Mouse (Mus musculus): ENCODE measurements around the gene Per3. TPM values are rescaled to one million over a fixed set of nuclear protein-coding genes. Genes with fewer than 3 reads are reported as not detected.
"Not testable (repeated sequence)": the region's sequence is repeated elsewhere in the genome, so short reads cannot be mapped to it uniquely, and the experiment has no call there.

Per3 gene
- polyA plus RNA-seq, 1 experiment = 7.6 TPM

GRCm38 (mm10) chr4:151037800-151038199 lies 6.7 kb downstream of the Per3 start:
- H3K27ac ChIP-seq (ENCODE audit: insufficient read depth, low read length) = no peak overlapping the region
- H3K4me1 ChIP-seq (ENCODE audit: control insufficient read depth, insufficient read depth, low read length) = no peaks in the 10 kb centered on the region
- no peak for TF ChIP-seq CTCF (IDR thresholded peaks at IDR 0.05; ENCODE audit: borderline replicate concordance, insufficient read depth, low read length)
- H3K4me3 ChIP-seq (ENCODE audit: insufficient read depth, low read length) = no peak overlapping the region

- TF ChIP-seq POLR2A (IDR thresholded peaks at IDR 0.05; ENCODE audit: low read depth, low read length) = no peak
- Histone ChIP-seq H3K4me1 (ENCODE audit: control insufficient read depth, insufficient read depth, low read length) (no peaks in the 10 kb centered on the region), H3K27ac (ENCODE audit: insufficient read depth, low read length) (no peak overlapping the region), H3K4me3 (ENCODE audit: insufficient read depth, low read length) (no peak overlapping the region)
Observed at GRCm38 (mm10) chr4:151036521-151036920, 7.9 kb downstream of the Per3 start.

DNA sequence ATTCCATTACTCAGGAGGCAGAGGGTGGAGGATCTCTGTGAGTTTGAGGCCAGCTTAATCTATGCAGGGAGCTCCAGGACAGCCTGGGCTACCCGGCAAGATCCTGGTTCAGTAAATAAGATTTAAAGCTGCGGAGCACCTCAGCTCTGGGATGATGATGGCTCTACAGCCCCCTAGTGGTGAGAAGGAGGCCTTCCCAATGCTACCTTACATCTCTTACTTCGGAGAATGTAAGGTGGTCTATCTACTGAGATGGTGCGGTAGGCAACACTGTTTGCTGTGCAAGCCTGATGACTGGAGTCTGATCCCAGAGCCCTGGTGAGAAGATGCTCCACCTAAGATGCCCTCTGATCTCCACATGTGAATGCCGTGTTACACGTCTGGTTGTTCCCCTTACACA lies 17.5 kb downstream of the Per3 start:
- H3K27ac ChIP-seq (ENCODE audit: insufficient read depth, low read length) = no peak overlapping the region
- no peak overlapping the region for H3K4me3 ChIP-seq (ENCODE audit: insufficient read depth, low read length)
- TF ChIP-seq CTCF (IDR thresholded peaks at IDR 0.05; ENCODE audit: borderline replicate concordance, insufficient read depth, low read length) (peak; percentile 55; the same call in 1 of the 2 replicates), POLR2A (IDR thresholded peaks at IDR 0.05; ENCODE audit: low read depth, low read length) (no peak)
- H3K4me1 ChIP-seq (ENCODE audit: control insufficient read depth, insufficient read depth, low read length) = no peaks in the 10 kb centered on the region

DNA sequence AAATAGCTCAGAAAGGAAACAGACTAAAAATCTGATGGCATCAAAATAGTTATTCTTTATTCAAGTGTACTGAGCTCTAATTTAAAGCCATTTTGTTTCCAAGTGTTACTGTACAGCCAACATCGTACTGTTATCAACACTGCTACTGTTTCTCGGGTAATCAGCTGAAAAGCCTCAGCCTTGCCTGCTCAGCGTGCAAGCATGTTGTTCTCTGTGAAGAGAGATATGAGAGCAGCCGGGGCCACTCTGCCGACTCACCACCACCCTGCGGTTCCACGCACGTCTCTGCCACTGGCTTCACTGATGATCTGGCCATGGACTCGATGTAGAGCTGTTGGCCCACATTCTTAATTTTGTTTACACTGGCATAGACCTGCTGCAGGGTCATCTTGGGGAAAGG lies 20.3 kb downstream of the Per3 start:
- no peak for TF ChIP-seq CTCF (IDR thresholded peaks at IDR 0.05; ENCODE audit: borderline replicate concordance, insufficient read depth, low read length)
- H3K4me3 ChIP-seq (ENCODE audit: insufficient read depth, low read length) = no peak overlapping the region
- H3K27ac ChIP-seq (ENCODE audit: insufficient read depth, low read length) = no peak overlapping the region
- H3K4me1 ChIP-seq (ENCODE audit: control insufficient read depth, insufficient read depth, low read length) = no peaks in the 10 kb centered on the region

GRCm38 (mm10) chr4:151017356-151017755 lies 27.1 kb downstream of the Per3 start:
- not testable (repeated sequence) for H3K27ac ChIP-seq (ENCODE audit: insufficient read depth, low read length); H3K4me1 ChIP-seq (ENCODE audit: control insufficient read depth, insufficient read depth, low read length); H3K4me3 ChIP-seq (ENCODE audit: insufficient read depth, low read length)

- no peak for TF ChIP-seq CTCF (IDR thresholded peaks at IDR 0.05; ENCODE audit: borderline replicate concordance, insufficient read depth, low read length)
- TF ChIP-seq POLR2A (IDR thresholded peaks at IDR 0.05; ENCODE audit: low read depth, low read length) = no peak
- H3K27ac ChIP-seq (ENCODE audit: insufficient read depth, low read length) = no peak overlapping the region
- no peak overlapping the region for H3K4me3 ChIP-seq (ENCODE audit: insufficient read depth, low read length)
- H3K4me1 ChIP-seq (ENCODE audit: control insufficient read depth, insufficient read depth, low read length) = peaks cover 3% of the 10 kb centered on the region; the same call in 1 of the 2 replicates
Observed at GRCm38 (mm10) chr4:151015946-151016345, 28.5 kb downstream of the Per3 start.

DNA sequence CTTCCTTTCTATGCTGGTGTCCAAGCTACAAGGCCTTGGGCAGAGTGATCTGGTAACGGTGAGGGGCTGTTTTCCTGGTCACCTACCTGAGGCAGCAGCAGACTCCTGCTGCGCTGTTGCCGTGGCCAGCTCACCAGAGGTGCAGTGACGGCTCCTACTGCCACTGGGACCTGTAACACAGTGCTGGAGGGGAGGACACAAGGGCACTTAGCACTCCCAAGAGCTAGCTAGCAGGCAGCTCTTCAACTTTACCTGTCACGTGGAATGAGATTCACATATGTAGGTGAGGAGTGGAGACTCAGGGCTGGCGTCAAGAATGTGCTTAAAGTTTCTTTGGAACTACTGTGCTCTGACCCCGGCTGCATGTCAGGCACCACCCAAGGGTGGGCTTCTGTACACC lies 34.1 kb downstream of the Per3 start:
- H3K4me3 ChIP-seq (ENCODE audit: insufficient read depth, low read length) = no peak overlapping the region
- peaks cover 3% of the 10 kb centered on the region; the same call in 1 of the 2 replicates for H3K4me1 ChIP-seq (ENCODE audit: control insufficient read depth, insufficient read depth, low read length)
- no peak for TF ChIP-seq CTCF (IDR thresholded peaks at IDR 0.05; ENCODE audit: borderline replicate concordance, insufficient read depth, low read length)
- TF ChIP-seq POLR2A (IDR thresholded peaks at IDR 0.05; ENCODE audit: low read depth, low read length) = no peak
- no peak overlapping the region for H3K27ac ChIP-seq (ENCODE audit: insufficient read depth, low read length)

DNA sequence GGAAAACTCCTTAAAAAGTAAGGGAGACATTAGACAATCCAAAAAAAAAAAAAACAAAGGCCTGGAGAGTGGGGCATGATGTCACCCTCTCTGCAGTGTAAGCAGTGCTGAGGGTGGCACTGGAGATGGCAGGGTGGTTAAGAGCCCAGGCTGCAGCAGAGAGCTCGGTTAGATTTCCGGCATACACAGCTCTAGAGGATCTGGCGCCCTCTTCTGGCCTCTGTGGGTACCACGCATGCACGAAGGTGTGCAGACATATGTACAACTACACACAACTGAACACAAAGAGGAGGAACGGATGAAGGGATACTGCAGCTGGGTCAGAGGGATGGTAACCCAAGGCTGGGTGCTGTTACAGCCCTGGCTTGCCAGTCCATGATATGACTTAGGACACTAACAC lies 37.5 kb downstream of the Per3 start:
- Histone ChIP-seq H3K4me1 (ENCODE audit: control insufficient read depth, insufficient read depth, low read length) (peaks cover 3% of the 10 kb centered on the region; the same call in 1 of the 2 replicates), H3K27ac (ENCODE audit: insufficient read depth, low read length) (no peak overlapping the region), H3K4me3 (ENCODE audit: insufficient read depth, low read length) (no peak overlapping the region)
- TF ChIP-seq POLR2A (IDR thresholded peaks at IDR 0.05; ENCODE audit: low read depth, low read length) = no peak
- TF ChIP-seq CTCF (IDR thresholded peaks at IDR 0.05; ENCODE audit: borderline replicate concordance, insufficient read depth, low read length) = peak; percentile 59

DNA sequence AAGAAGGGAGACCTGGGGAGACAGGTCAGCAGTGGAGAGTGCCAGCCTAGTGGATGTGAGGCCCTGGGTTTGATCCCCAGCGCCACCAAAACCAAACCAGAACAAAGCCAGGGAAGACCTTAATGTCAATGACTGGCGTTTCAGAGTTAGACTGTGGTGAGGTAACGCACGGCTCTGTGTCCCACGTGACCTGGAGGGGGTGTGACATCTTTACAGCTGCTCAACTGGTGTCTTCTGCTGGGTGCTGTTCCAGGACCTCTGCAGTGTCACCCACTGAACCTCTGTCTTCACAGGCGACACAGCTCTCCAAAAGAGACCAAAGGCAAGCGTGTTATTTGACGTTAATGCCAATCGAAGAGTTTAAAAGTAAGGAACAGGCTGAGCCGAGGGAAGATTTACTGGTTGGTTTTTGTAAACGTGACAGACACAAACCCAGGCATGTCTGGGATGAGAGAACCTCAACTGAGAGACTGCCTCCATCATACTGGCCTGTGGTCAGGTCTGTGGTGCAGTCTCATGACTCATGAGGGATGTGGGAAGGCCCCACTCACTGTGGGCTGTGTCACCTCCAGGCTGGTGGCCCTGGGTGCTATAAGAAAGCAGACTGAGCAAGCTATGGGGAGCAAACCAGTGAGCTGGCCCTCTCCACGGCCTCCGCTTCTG lies 38.7 kb downstream of the Per3 start:
- TF ChIP-seq POLR2A (IDR thresholded peaks at IDR 0.05; ENCODE audit: low read depth, low read length) = no peak
- TF ChIP-seq CTCF (IDR thresholded peaks at IDR 0.05; ENCODE audit: borderline replicate concordance, insufficient read depth, low read length) = no peak
- H3K4me1 ChIP-seq (ENCODE audit: control insufficient read depth, insufficient read depth, low read length) = peaks cover 3% of the 10 kb centered on the region; the same call in 1 of the 2 replicates
- no peak overlapping the region for H3K4me3 ChIP-seq (ENCODE audit: insufficient read depth, low read length)
- H3K27ac ChIP-seq (ENCODE audit: insufficient read depth, low read length) = no peak overlapping the region

GRCm38 (mm10) chr4:151001397-151001796 lies 43.1 kb downstream of the Per3 start:
- TF ChIP-seq POLR2A (IDR thresholded peaks at IDR 0.05; ENCODE audit: low read depth, low read length) (no peak), CTCF (IDR thresholded peaks at IDR 0.05; ENCODE audit: borderline replicate concordance, insufficient read depth, low read length) (no peak)
- peaks cover 3% of the 10 kb centered on the region; the same call in 1 of the 2 replicates for H3K4me1 ChIP-seq (ENCODE audit: control insufficient read depth, insufficient read depth, low read length)
- H3K4me3 ChIP-seq (ENCODE audit: insufficient read depth, low read length) = no peak overlapping the region
- H3K27ac ChIP-seq (ENCODE audit: insufficient read depth, low read length) = no peak overlapping the region

DNA sequence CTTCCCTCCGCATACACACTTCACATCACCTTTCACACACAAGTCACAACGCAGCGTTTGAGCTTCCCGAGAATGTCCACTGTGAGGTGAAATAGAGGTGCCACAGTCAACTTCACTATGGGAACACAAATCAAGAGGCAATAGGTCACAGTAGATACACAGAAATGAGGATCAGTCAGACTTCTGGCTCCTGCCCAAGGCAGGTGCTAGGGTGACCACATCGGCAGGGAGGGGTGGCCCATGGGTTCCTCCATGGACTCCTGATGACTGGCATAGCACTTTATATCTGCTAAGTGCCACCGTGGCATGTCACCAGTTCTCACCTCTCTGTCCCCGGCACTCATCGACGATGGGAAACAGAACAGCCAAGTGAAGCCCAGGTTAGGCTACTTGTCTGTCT lies 45.8 kb downstream of the Per3 start:
- Histone ChIP-seq H3K4me3 (ENCODE audit: insufficient read depth, low read length) (no peak overlapping the region), H3K4me1 (ENCODE audit: control insufficient read depth, insufficient read depth, low read length) (no peaks in the 10 kb centered on the region), H3K27ac (ENCODE audit: insufficient read depth, low read length) (no peak overlapping the region)
- TF ChIP-seq POLR2A (IDR thresholded peaks at IDR 0.05; ENCODE audit: low read depth, low read length) (no peak), CTCF (IDR thresholded peaks at IDR 0.05; ENCODE audit: borderline replicate concordance, insufficient read depth, low read length) (no peak)
